Mouse (Mus musculus) testis, adult 2 months (tissue): ENCODE results near the gene Lin28a.

Experiments used
- CTCF ChIP-seq: fragments of 200-500 bp; IDR thresholded peaks from 2 replicates; pipeline ENCODE4 v1.5.1; 2012; ENCODE audit warnings: low read depth, mild to moderate bottlenecking, inconsistent platforms, low read length, moderate library complexity; ENCODE audit not compliant: control insufficient read depth, insufficient read depth, insufficient replicate concordance
- POLR2A ChIP-seq: fragments of 200-500 bp; IDR thresholded peaks from 2 replicates; pipeline ENCODE4 v1.6.1; 2012; ENCODE audit warnings: low read depth, mild to moderate bottlenecking, inconsistent platforms, low read length, moderate library complexity; ENCODE audit not compliant: control insufficient read depth

- TF ChIP-seq POLR2A (no peak), CTCF (no peak)
These were observed 11.8 kb downstream of the Lin28a start for GRCm38 (mm10) chr4:134006845-134007244.
